Mouse (Mus musculus) neutrophil, adult 5-6 weeks (primary cell): ENCODE measurements around the gene Rho. TPM values are rescaled to one million over a fixed set of nuclear protein-coding genes. Genes with fewer than 3 reads are reported as not detected.

Experiments
- ATAC-seq: fragments of 151-379, 151-347 bp; 2 replicates; pipeline ENCODE4 v1.8.0; 2017; ENCODE audit warnings: mild to moderate bottlenecking, moderate TSS enrichment; ENCODE audit not compliant: insufficient number of reproducible peaks, poor library complexity, low FRiP score, severe bottlenecking; ENCODE audit errors: extremely low read depth
- total RNA-seq: library from RNA; stranded (forward); fragments of 200-1000 nt; gene quantifications from 2 replicates; pipeline ENCODE4 v1.2.3, GENCODE M21; 2017

Rho gene
- total RNA-seq, 1 experiment from 2014 or later: 0.12 TPM

GRCm38 (mm10) chr6:115944638-115945037, 13.1 kb downstream of the Rho start, which contains the start of gene H1foo:
H1foo (plus strand) TSS chr6:115944938.
- no peak for ATAC-seq

GRCm38 (mm10) chr6:115945633-115946032, 14.1 kb downstream of the Rho start:
- ATAC-seq: no peak

GRCm38 (mm10) chr6:115946389-115946788, 14.8 kb downstream of the Rho start:
- no peak for ATAC-seq

- ATAC-seq: no peak
Measured at GRCm38 (mm10) chr6:115954506-115955074, 23.0 kb downstream of the Rho start.

- no peak for ATAC-seq
Measured at GRCm38 (mm10) chr6:115955169-115955568, 23.6 kb downstream of the Rho start.

- no peak for ATAC-seq
Measured at GRCm38 (mm10) chr6:115955664-115956063, 24.1 kb downstream of the Rho start.

GRCm38 (mm10) chr6:115956418-115956921, 24.9 kb downstream of the Rho start:
- no peak for ATAC-seq

- no peak for ATAC-seq
Measured at GRCm38 (mm10) chr6:115956922-115957601, 25.5 kb downstream of the Rho start.

- ATAC-seq: no peak
Measured at GRCm38 (mm10) chr6:115957681-115958080, 26.1 kb downstream of the Rho start.

GRCm38 (mm10) chr6:115958445-115958844, 26.9 kb downstream of the Rho start:
- ATAC-seq: no peak

- no peak for ATAC-seq
Measured at GRCm38 (mm10) chr6:115959151-115959691, 27.7 kb downstream of the Rho start.

GRCm38 (mm10) chr6:115960322-115960721, 28.8 kb downstream of the Rho start:
- ATAC-seq: no peak

GRCm38 (mm10) chr6:115961743-115962142, 30.2 kb downstream of the Rho start:
- ATAC-seq: no peak

- no peak for ATAC-seq
Measured at GRCm38 (mm10) chr6:115962439-115963085, 31.0 kb downstream of the Rho start.

- ATAC-seq: no peak
Measured at GRCm38 (mm10) chr6:115963656-115964055, 32.1 kb downstream of the Rho start.

GRCm38 (mm10) chr6:115966227-115966966, 34.8 kb downstream of the Rho start:
- ATAC-seq: no peak

- ATAC-seq: no peak
Measured at GRCm38 (mm10) chr6:115967291-115967880, 35.8 kb downstream of the Rho start.

- no peak for ATAC-seq
Measured at GRCm38 (mm10) chr6:115968086-115968485, 36.5 kb downstream of the Rho start.

GRCm38 (mm10) chr6:115968700-115969099, 37.2 kb downstream of the Rho start:
- ATAC-seq: no peak
